Mouse (Mus musculus): ENCODE measurements at regions not wholly inside any gene's neighbourhood (a gene's known extent, or its start where the extent isn't known, plus 50 kb on each side); places are given as distances from the start of the nearest gene placed in this dataset.

DNA sequence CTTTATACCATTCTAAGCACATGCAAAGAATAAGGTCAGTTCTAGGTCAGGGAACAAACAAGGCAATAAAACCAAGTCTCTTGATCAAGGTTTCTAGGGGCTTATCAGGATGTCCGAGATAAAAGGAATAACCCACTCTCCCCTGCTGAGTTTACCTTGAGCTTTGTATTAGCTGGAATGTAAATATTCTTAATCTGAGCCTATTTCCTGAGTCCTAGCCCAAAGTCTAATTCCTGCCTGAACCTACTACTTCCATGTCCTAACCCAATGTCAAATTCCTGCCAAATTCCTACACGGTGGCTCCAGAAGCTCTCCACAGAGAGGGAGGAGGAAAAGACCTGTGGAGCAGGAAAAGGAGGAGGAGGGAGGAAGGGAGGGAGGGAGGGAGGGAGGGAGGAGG lies 169.6 kb upstream of the Jarid2 start:
- no peaks in the 10 kb centered on the region for H3K9me3 ChIP-seq (replicated peaks; ENCODE audit: control insufficient read depth, low read length)
- no peak overlapping the region for H3K4me3 ChIP-seq (ENCODE audit: low read depth, low read length)
- whole genome bisulfite sequencing (ENCODE audit: insufficient replicate concordance), result 32% methylated on average over 2 of the region's 2 CpGs
- no peaks in the 10 kb centered on the region for H3K36me3 ChIP-seq (ENCODE audit: control insufficient read depth, insufficient read depth, low read length)
- no peak overlapping the region for H3K9ac ChIP-seq (ENCODE audit: low read depth, low read length)
- no peaks in the 10 kb centered on the region for H3K4me1 ChIP-seq (ENCODE audit: control insufficient read depth, insufficient read depth, low read length)
- H3K27ac ChIP-seq (ENCODE audit: low read depth, low read length), result no peak overlapping the region
- H3K27me3 ChIP-seq (ENCODE audit: control insufficient read depth, insufficient read depth, low read length), result no peaks in the 10 kb centered on the region
- no peak for ATAC-seq (replicated peaks; ENCODE audit: insufficient number of reproducible peaks, low FRiP score, low TSS enrichment)
- no peak overlapping the region for H3K4me2 ChIP-seq

DNA sequence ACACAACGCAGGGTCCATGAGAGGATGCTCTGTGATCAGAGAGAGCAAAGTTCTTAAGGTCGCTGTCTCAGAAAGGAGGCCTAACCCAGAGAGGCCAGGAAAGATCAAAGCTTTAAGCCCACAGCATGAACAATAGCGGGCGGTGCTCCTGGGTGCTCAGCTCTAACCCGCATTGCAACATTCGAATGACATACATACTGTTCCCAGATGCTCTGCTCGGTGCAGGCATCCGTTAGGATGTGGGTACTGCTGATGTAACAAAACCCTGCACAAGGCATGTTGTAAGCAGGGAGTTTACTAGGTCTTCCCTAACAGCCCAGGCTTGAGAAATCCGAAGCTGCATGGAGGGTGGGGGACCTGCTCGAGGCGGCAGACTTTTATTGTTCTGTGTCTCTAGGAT lies 164.6 kb upstream of the Jarid2 start:
- Histone ChIP-seq H3K27ac (ENCODE audit: low read depth, low read length) (no peak overlapping the region), H3K9me3 (replicated peaks; ENCODE audit: control insufficient read depth, low read length) (no peaks in the 10 kb centered on the region), H3K4me2 (no peak overlapping the region), H3K4me3 (ENCODE audit: low read depth, low read length) (no peak overlapping the region), H3K27me3 (ENCODE audit: control insufficient read depth, insufficient read depth, low read length) (no peaks in the 10 kb centered on the region), H3K9ac (ENCODE audit: low read depth, low read length) (no peak overlapping the region), H3K36me3 (ENCODE audit: control insufficient read depth, insufficient read depth, low read length) (no peaks in the 10 kb centered on the region), H3K4me1 (ENCODE audit: control insufficient read depth, insufficient read depth, low read length) (no peaks in the 10 kb centered on the region)
- ATAC-seq (replicated peaks; ENCODE audit: insufficient number of reproducible peaks, low FRiP score, low TSS enrichment), result no peak
- 57% methylated on average over 11 of the region's 11 CpGs for WGBS (ENCODE audit: insufficient replicate concordance)

DNA sequence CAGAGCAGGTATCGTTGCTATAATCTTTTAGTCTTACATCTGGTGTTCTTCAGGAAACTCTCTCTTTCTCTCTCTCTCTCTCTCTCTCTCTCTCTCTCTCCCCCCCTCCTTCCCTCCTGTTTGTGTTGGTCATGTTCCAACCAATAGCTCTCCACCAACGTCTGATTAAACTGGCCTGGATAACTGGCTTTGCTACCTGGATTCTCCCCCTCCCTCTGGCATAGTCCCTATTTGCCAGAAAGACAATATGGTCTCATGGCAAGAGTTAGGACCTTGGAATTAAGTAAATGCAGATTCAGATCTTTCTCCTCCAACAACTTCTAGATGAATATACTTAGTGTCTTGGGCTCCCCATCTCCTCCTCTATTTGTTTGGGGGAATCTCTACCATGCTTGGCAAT lies 161.6 kb upstream of the Jarid2 start:
- Histone ChIP-seq H3K4me3 (ENCODE audit: low read depth, low read length) (no peak overlapping the region), H3K27me3 (ENCODE audit: control insufficient read depth, insufficient read depth, low read length) (no peaks in the 10 kb centered on the region), H3K36me3 (ENCODE audit: control insufficient read depth, insufficient read depth, low read length) (no peaks in the 10 kb centered on the region), H3K4me1 (ENCODE audit: control insufficient read depth, insufficient read depth, low read length) (no peaks in the 10 kb centered on the region), H3K4me2 (no peak overlapping the region), H3K27ac (ENCODE audit: low read depth, low read length) (no peak overlapping the region), H3K9ac (ENCODE audit: low read depth, low read length) (no peak overlapping the region), H3K9me3 (replicated peaks; ENCODE audit: control insufficient read depth, low read length) (no peaks in the 10 kb centered on the region)
- WGBS (ENCODE audit: insufficient replicate concordance), result 61% methylated on average over 2 of the region's 2 CpGs
- ATAC-seq (replicated peaks; ENCODE audit: insufficient number of reproducible peaks, low FRiP score, low TSS enrichment), result no peak

DNA sequence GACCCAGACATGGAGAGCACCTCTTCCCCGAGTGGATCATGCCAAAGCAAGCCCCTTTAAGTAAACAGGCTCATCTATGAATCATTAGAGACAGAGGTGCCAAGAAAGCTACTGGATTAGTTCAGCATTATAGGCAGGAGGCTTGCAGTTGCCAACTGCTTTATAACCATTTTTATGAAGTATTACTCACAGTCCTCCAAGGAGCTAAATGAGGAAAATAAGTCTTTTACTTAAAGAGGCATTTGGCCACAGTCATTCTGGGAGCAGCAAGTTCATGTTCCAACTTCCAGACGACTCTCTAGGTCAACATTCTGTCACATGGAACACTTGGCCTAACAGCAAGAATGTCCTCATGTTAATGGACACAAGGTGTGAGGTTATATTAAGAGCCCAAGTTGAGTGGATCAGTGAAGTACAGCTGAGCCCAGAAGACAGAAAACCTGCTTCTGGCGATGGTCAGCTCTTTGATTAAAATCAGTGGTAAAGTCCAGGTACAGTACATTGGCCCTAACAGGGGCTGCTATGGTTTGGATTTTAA lies 160.0 kb upstream of the Jarid2 start:
- H3K27ac ChIP-seq (ENCODE audit: low read depth, low read length), result no peak overlapping the region
- H3K4me2 ChIP-seq, result no peak overlapping the region
- no peaks in the 10 kb centered on the region for H3K9me3 ChIP-seq (replicated peaks; ENCODE audit: control insufficient read depth, low read length)
- H3K36me3 ChIP-seq (ENCODE audit: control insufficient read depth, insufficient read depth, low read length), result no peaks in the 10 kb centered on the region
- H3K4me1 ChIP-seq (ENCODE audit: control insufficient read depth, insufficient read depth, low read length), result no peaks in the 10 kb centered on the region
- ATAC-seq (replicated peaks; ENCODE audit: insufficient number of reproducible peaks, low FRiP score, low TSS enrichment), result no peak
- no peaks in the 10 kb centered on the region for H3K27me3 ChIP-seq (ENCODE audit: control insufficient read depth, insufficient read depth, low read length)
- H3K9ac ChIP-seq (ENCODE audit: low read depth, low read length), result no peak overlapping the region
- WGBS (ENCODE audit: insufficient replicate concordance), result 60% methylated on average over 3 of the region's 3 CpGs
- H3K4me3 ChIP-seq (ENCODE audit: low read depth, low read length), result no peak overlapping the region

DNA sequence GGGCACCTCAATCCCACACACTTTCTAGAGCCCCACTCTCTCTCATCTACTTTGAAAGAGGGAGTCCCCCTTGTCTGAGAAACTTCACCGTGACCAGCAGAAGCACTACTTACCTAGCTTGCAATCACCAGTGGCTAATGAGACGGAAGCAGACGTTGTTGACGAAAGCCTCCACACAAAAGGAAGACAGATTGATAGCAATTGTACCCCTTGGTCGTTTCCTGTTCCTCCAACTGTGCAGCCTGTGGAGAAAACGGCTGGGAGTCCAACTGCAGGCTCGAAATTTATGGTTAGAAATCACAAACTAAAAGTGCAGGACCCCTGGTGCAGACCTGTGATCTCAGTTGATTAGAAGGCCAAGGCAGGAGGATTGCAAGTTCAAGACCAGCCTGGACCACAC lies 155.8 kb upstream of the Jarid2 start:
- H3K4me3 ChIP-seq (ENCODE audit: low read depth, low read length), result no peak overlapping the region
- no peak overlapping the region for H3K4me2 ChIP-seq
- no peak overlapping the region for H3K27ac ChIP-seq (ENCODE audit: low read depth, low read length)
- H3K36me3 ChIP-seq (ENCODE audit: control insufficient read depth, insufficient read depth, low read length), result no peaks in the 10 kb centered on the region
- H3K9ac ChIP-seq (ENCODE audit: low read depth, low read length), result no peak overlapping the region
- no peaks in the 10 kb centered on the region for H3K4me1 ChIP-seq (ENCODE audit: control insufficient read depth, insufficient read depth, low read length)
- no peaks in the 10 kb centered on the region for H3K27me3 ChIP-seq (ENCODE audit: control insufficient read depth, insufficient read depth, low read length)
- H3K9me3 ChIP-seq (replicated peaks; ENCODE audit: control insufficient read depth, low read length), result no peaks in the 10 kb centered on the region
- ATAC-seq (replicated peaks; ENCODE audit: insufficient number of reproducible peaks, low FRiP score, low TSS enrichment), result no peak
- 22% methylated on average over 7 of the region's 7 CpGs for WGBS (ENCODE audit: insufficient replicate concordance)

DNA sequence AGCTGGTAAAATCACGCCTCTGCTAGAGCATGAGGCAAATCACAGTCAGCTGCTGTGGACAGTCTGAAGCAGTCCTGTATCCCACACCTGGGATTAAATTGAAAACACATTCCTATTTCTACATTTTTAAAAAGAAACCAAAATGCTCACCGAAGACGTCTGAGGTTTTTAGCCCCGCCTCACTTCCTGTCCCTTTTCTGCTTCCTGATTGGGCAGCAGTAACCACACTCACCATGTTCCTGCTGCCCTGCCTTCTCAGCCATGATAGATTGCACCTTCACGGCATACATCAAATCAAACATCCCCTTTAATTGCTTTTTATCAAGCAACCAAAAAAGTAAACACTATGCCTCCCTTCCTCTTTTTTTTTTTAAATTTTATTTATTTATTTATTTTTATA lies 150.1 kb upstream of the Jarid2 start:
- Histone ChIP-seq H3K9me3 (replicated peaks; ENCODE audit: control insufficient read depth, low read length) (peaks cover 5% of the 10 kb centered on the region; the same call in 1 of the 2 replicates), H3K4me3 (ENCODE audit: low read depth, low read length) (no peak overlapping the region), H3K4me2 (no peak overlapping the region), H3K4me1 (ENCODE audit: control insufficient read depth, insufficient read depth, low read length) (peaks cover 29% of the 10 kb centered on the region), H3K27ac (ENCODE audit: low read depth, low read length) (no peak overlapping the region), H3K27me3 (ENCODE audit: control insufficient read depth, insufficient read depth, low read length) (no peaks in the 10 kb centered on the region), H3K36me3 (ENCODE audit: control insufficient read depth, insufficient read depth, low read length) (no peaks in the 10 kb centered on the region), H3K9ac (ENCODE audit: low read depth, low read length) (no peak overlapping the region)
- no peak for ATAC-seq (replicated peaks; ENCODE audit: insufficient number of reproducible peaks, low FRiP score, low TSS enrichment)
- WGBS (ENCODE audit: insufficient replicate concordance), result 89% methylated on average over 5 of the region's 5 CpGs

DNA sequence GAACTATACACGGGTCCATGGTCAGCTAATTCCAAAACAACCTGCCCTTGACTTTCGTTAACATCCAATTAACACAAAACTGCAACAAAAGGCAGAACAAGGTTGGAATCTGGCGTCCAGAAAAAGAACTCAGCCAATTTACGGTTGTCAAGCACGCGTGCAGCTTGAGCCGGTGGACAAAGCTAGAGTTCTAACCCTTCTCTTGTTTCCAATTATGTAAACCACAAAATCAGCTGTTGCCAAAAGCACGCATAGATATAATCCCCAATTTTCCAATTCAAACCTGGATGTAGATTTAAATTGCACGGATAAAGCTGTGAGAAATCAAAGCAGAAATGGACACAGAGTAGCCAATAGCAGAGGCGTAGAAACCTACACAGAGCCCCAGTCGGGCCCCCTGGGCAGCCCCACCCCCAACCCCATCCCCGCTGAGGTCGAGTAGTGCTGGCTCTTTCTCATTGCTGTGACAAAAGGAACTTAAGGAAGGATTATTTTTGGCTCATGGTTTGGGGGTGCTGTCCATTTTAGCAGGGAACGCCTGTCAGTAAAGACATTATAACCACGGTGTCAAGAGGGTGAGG lies 149.0 kb upstream of the Jarid2 start:
- no peak overlapping the region for H3K9ac ChIP-seq (ENCODE audit: low read depth, low read length)
- H3K36me3 ChIP-seq (ENCODE audit: control insufficient read depth, insufficient read depth, low read length), result no peaks in the 10 kb centered on the region
- H3K9me3 ChIP-seq (replicated peaks; ENCODE audit: control insufficient read depth, low read length), result peaks cover 5% of the 10 kb centered on the region; the same call in 1 of the 2 replicates
- no peak overlapping the region for H3K4me2 ChIP-seq
- no peak for ATAC-seq (replicated peaks; ENCODE audit: insufficient number of reproducible peaks, low FRiP score, low TSS enrichment)
- 57% methylated on average over 15 of the region's 15 CpGs for WGBS (ENCODE audit: insufficient replicate concordance)
- peaks cover 33% of the 10 kb centered on the region for H3K4me1 ChIP-seq (ENCODE audit: control insufficient read depth, insufficient read depth, low read length)
- no peak overlapping the region for H3K27ac ChIP-seq (ENCODE audit: low read depth, low read length)
- no peak overlapping the region for H3K4me3 ChIP-seq (ENCODE audit: low read depth, low read length)
- H3K27me3 ChIP-seq (ENCODE audit: control insufficient read depth, insufficient read depth, low read length), result no peaks in the 10 kb centered on the region

DNA sequence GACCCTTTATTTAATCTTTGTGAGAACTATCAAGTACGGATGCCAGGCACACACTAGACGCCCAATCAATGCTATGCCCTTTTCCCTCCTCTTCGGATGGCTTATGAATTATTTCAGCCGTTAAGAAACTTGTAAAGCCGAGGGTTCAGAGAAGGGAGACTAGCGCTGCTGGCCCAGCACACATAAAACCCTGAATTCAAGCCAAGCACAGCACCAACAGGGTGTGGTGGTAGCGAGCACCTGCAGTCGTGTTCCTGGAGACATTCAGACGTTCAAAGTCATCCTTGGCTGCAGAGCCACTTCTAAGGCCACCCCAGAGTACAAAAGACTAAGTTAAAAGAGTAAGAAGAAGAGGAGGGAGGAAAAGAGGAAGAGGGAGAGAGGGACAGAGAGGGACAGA lies 148.5 kb upstream of the Jarid2 start:
- no peak overlapping the region for H3K4me2 ChIP-seq
- H3K27ac ChIP-seq (ENCODE audit: low read depth, low read length), result no peak overlapping the region
- no peaks in the 10 kb centered on the region for H3K36me3 ChIP-seq (ENCODE audit: control insufficient read depth, insufficient read depth, low read length)
- H3K9ac ChIP-seq (ENCODE audit: low read depth, low read length), result no peak overlapping the region
- no peak overlapping the region for H3K4me3 ChIP-seq (ENCODE audit: low read depth, low read length)
- H3K9me3 ChIP-seq (replicated peaks; ENCODE audit: control insufficient read depth, low read length), result peaks cover 5% of the 10 kb centered on the region; the same call in 1 of the 2 replicates
- peaks cover 33% of the 10 kb centered on the region for H3K4me1 ChIP-seq (ENCODE audit: control insufficient read depth, insufficient read depth, low read length)
- no peak for ATAC-seq (replicated peaks; ENCODE audit: insufficient number of reproducible peaks, low FRiP score, low TSS enrichment)
- H3K27me3 ChIP-seq (ENCODE audit: control insufficient read depth, insufficient read depth, low read length), result no peaks in the 10 kb centered on the region
- WGBS (ENCODE audit: insufficient replicate concordance), result 43% methylated on average over 9 of the region's 9 CpGs
